Mouse (Mus musculus): ENCODE measurements around the gene Dpm2. TPM values are rescaled to one million over a fixed set of nuclear protein-coding genes. Genes with fewer than 3 reads are reported as not detected.

Dpm2 gene
- polyA plus RNA-seq (2017; shearing (Covaris generic)), result 161 TPM

DNA sequence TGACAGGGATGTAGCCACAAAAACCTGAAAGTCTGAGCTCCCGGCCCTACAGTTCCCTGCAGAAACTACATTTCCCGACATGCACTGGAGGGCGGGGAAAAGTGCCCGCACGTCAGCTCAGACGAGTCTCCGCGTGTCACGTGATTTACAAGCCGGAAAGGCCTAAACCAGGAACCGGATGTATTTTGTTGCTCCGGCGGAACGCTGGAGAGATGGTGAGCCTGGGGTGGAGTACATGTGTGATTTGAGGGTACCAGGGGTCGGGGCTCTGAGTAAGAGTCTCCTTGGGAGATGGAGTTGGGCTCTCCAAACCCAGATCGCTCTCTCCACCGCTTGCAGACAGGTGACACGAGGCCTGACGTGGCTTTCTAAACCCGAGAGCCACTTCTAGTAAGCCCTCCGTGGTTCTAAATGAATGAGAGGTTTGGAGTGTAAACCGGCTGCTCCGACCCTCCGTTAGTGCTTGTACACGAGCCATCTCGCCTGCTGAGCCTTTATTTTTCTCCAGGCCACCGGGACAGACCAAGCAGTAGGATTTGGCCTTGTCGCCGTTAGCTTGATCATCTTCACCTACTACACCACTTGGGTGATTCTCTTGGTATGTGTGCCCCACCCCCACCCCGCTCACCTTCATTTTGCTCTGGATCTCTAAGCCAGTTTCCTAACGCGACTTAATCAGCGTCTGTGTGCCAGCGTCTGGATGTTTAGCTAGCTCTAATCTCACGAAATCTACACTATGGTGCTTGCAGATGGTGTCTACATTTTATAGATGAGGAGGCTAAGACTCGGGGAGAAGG is at the start of gene Dpm2:
Gene Dpm2 (plus strand): TSS at position 161 of the 797 bp plus-strand sequence.

DNA sequence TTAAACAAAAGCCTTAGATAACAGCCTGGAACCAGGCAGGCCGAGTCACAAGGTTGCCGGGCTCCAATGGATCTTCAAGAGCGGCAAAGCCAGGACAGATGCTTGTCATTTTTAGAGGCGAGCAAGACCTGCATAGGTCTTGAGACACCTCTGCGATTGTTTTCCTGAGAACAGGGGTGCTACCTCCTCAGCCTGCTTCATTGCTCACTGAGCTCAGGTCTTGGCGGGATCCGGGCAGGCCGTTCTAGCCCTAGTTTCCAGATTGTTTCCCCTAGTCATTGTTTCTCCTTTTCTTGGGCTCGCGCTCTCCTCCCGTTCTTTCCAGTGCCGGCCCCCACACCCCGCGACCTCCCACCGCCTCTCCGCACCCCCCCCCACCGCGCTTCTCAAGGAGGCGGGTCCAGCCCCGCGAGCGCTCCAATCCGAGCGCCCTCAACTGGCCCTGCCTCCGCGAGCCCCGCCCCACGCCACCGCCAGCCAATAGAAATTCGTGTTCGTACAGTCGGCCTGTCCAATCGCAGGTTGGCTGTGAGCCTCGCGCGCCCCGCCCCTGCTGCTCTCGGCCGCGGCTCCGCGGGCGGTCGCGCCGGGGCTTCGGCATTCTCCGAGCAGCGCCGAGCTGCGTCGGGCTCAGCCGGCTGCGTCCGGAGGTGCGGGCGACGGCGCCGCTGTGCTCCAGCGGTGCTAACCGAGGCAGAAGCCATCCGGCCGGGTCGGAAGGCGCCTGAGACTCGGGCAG is 35.8 kb upstream of the Dpm2 start, which contains the start of gene Fam102a:
Gene Fam102a (plus strand): TSS at position 600 of the 739 bp plus-strand sequence.

DNA sequence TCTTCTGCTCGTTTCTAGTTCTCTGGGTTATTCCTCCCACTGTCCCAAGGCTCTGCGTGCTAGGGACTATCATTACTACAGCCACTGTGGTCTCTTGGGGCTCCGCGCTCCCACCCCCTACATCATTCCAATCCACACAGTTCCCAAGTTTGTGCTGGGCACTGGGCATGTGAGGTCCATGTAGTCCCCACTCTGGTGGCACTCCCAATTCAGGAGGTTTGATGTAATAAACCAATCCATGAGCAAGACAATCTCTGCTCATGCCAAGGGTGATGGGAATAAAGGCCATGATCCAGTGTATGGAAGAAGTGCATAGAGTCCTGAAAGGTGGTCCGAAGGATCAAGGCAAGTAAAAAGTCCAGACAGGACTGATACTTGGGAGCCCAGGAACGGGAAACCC is 3.8 kb downstream of the Dpm2 start, which contains the start of gene Pip5kl1:
Gene Pip5kl1 (plus strand): TSS at position 301 of the 400 bp plus-strand sequence.

DNA sequence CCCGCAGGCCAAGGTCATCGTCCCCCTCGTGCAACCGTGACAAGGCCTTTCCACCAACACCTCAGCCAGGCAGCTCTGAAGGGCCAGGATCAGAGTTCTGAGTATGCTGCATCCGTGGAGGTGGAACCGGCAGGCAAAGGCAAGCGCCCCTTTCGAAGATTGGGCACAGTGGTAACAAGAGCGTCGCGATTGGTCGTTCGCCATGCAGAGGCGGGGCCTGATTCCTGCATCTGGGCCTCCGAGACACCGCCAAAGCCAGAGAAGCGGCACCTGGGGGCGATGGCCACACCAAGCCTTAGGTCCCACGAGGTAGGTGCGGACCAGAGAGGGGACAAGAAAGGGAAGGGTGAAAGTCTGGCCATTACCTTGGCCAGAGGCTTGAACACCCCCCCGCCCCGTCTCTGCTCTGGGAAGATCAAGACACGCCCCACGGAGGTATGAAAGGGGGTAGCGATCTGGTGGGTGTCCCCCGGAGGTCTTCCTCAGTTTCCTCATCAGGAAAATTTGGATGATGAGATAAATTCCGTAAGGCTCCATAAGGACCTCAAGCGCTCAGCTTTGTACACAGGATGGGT is 5.0 kb downstream of the Dpm2 start, which contains the start of gene 9430097D07Rik:
Gene 9430097D07Rik (minus strand): TSS at position 99 of the 575 bp plus-strand sequence.

DNA sequence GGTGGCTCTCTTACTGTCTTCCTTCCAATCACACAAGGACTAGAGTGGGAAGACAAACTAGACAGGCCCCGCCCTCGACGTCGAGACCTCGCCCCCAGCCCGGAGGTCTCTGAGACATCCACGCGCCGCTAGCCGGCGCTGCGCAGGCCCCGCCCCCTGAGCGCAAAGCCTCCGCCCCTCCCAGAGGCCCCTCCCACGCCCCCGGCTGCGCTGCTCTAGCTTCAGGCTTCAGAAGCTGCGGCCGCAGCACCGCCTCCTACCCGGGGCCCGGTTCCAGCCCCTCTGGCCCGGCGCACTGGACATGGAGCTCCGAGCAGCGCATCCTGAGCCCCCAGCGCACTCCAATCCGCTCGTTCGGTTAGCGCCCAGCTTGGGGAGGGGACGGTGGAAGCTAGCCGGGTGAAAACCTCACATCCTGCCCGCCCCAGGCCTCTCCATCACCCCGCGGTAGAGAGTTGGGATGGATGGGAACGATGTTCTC is 16.3 kb downstream of the Dpm2 start, which contains the start of gene St6galnac4:
Gene St6galnac4 (plus strand): TSS at position 225 of the 481 bp plus-strand sequence.

DNA sequence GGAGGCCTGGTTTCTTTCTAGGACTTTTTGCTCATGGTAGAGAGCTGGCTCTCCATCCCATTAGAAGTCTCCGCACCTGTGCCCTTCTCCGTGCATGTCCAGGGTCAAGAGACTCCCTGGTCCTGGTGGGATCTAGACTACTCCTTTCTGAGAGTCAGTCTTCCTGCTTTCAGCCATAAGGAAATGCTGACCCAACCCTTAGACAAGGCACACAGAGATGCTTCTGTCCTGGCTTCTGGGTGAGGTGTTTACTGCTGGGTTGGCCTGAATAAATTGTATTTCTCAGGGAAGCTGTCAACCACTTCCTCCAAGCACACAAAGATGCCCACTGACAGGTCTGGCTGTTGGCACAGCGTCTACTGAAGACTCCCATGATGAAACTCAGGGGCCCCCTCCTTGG is 28.8 kb downstream of the Dpm2 start, which contains the start of gene St6galnac6:
Gene St6galnac6 (plus strand): TSS at position 301 of the 400 bp plus-strand sequence.

DNA sequence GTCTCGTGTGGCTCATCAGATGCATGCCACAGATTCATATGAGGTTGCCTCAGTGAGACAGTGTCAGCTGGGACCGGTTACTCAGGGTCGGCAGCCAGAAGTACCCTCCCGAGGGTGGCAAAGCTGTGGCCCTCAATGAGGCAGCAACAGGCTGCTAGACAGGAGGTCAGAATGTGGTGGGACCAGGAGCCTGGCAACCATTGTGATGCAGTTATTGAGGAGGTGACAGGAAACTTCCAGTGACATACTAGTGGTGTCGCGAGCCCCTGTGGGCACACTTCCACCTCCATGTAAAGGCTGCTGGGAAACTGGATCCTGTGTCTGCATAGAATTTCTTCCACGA is 50.8 kb downstream of the Dpm2 start, which contains the start of gene Ak1:
Gene Ak1 (plus strand): TSS at position 242 of the 343 bp plus-strand sequence.

Other genes starting within 250 kb of the Dpm2 start
- 160 TPM for gene Ciz1, start 218.5 kb upstream of the Dpm2 start, polyA plus RNA-seq (2017; shearing (Covaris generic))
- not detected for gene Dnm1, start 217.5 kb upstream of the Dpm2 start, polyA plus RNA-seq (2017; shearing (Covaris generic))
- gene 1110008P14Rik, start 188.9 kb upstream of the Dpm2 start, polyA plus RNA-seq (2017; shearing (Covaris generic)), result 88.4 TPM
- gene Lcn2, start 182.6 kb upstream of the Dpm2 start, polyA plus RNA-seq (2017; shearing (Covaris generic)), result not detected
- gene Ptges2, start 175.0 kb upstream of the Dpm2 start, polyA plus RNA-seq (2017; shearing (Covaris generic)), result 2.1 TPM
- 9.3 TPM for gene Naif1, start 120.4 kb upstream of the Dpm2 start, polyA plus RNA-seq (2017; shearing (Covaris generic))
- gene Slc25a25, start 119.4 kb upstream of the Dpm2 start, polyA plus RNA-seq (2017; shearing (Covaris generic)), result 3.6 TPM
- 67.8 TPM for gene Fam102a, start 35.5 kb upstream of the Dpm2 start, polyA plus RNA-seq (2017; shearing (Covaris generic))
- not detected for gene Pip5kl1, start 3.9 kb downstream of the Dpm2 start, polyA plus RNA-seq (2017; shearing (Covaris generic))
- not detected for gene 9430097D07Rik, start 4.8 kb downstream of the Dpm2 start, polyA plus RNA-seq (2017; shearing (Covaris generic))
- 57.7 TPM for gene St6galnac4, start 16.2 kb downstream of the Dpm2 start, polyA plus RNA-seq (2017; shearing (Covaris generic))
- gene St6galnac6, start 28.9 kb downstream of the Dpm2 start, polyA plus RNA-seq (2017; shearing (Covaris generic)), result 3.9 TPM
- gene Ak1, start 50.9 kb downstream of the Dpm2 start, polyA plus RNA-seq (2017; shearing (Covaris generic)), result not detected
- gene Eng, start 75.7 kb downstream of the Dpm2 start, polyA plus RNA-seq (2017; shearing (Covaris generic)), result 0.07 TPM
- gene Fpgs, start 133.3 kb downstream of the Dpm2 start, polyA plus RNA-seq (2017; shearing (Covaris generic)), result 22.8 TPM
- 27.3 TPM for gene Cdk9, start 142.2 kb downstream of the Dpm2 start, polyA plus RNA-seq (2017; shearing (Covaris generic))
- gene Sh2d3c, start 150.2 kb downstream of the Dpm2 start, polyA plus RNA-seq (2017; shearing (Covaris generic)), result 126 TPM
- 0.50 TPM for gene 6330409D20Rik, start 170.2 kb downstream of the Dpm2 start, polyA plus RNA-seq (2017; shearing (Covaris generic))
- gene Tor2a, start 186.4 kb downstream of the Dpm2 start, polyA plus RNA-seq (2017; shearing (Covaris generic)), result 54.6 TPM
- gene Ttc16, start 204.8 kb downstream of the Dpm2 start, polyA plus RNA-seq (2017; shearing (Covaris generic)), result 1.6 TPM
- 6.0 TPM for gene Ptrh1, start 204.9 kb downstream of the Dpm2 start, polyA plus RNA-seq (2017; shearing (Covaris generic))
- not detected for gene Cfap157, start 213.6 kb downstream of the Dpm2 start, polyA plus RNA-seq (2017; shearing (Covaris generic))

Measured in CD4-positive, CD25-positive, alpha-beta regulatory T cell, adult 9 weeks (primary cell).